Mouse (Mus musculus): ENCODE data around the gene Dedd.

Gene Dedd

GRCm38 (mm10) chr1:171360253-171360652, 31.3 kb downstream of the Dedd start:
- DNase-seq (ENCODE audit: low read depth, low spot score): no peak

- DNase-seq (ENCODE audit: low read depth, low spot score): peak; percentile 91
Measured at GRCm38 (mm10) chr1:171360656-171361055, 31.7 kb downstream of the Dedd start, which contains the start of gene Klhdc9. Gene Klhdc9 (minus strand): TSS chr1:171360798.

- peak; percentile 83 for DNase-seq (ENCODE audit: low read depth, low spot score)
Measured at GRCm38 (mm10) chr1:171361106-171362103, 32.5 kb downstream of the Dedd start.

GRCm38 (mm10) chr1:171365934-171366333, 37.0 kb downstream of the Dedd start:
- DNase-seq (ENCODE audit: low read depth, low spot score): no peak

GRCm38 (mm10) chr1:171369845-171370556, 41.1 kb downstream of the Dedd start, which contains the start of gene Nectin4:
Gene Nectin4 (plus strand): TSS chr1:171370099.
- no peak for DNase-seq (ENCODE audit: low read depth, low spot score)

GRCm38 (mm10) chr1:171372880-171373279, 43.9 kb downstream of the Dedd start:
- no peak for DNase-seq (ENCODE audit: low read depth, low spot score)

- no peak for DNase-seq (ENCODE audit: low read depth, low spot score)
Measured at GRCm38 (mm10) chr1:171373946-171374345, 45.0 kb downstream of the Dedd start.

GRCm38 (mm10) chr1:171375646-171376097, 46.7 kb downstream of the Dedd start:
- DNase-seq (ENCODE audit: low read depth, low spot score): no peak

- DNase-seq (ENCODE audit: low read depth, low spot score): no peak
Measured at GRCm38 (mm10) chr1:171378298-171378697, 49.4 kb downstream of the Dedd start.

GRCm38 (mm10) chr1:171379935-171380599, 51.1 kb downstream of the Dedd start:
- DNase-seq (ENCODE audit: low read depth, low spot score): peak; percentile 73

- no peak for DNase-seq (ENCODE audit: low read depth, low spot score)
Measured at GRCm38 (mm10) chr1:171382096-171382620, 53.2 kb downstream of the Dedd start.

GRCm38 (mm10) chr1:171384361-171384760, 55.4 kb downstream of the Dedd start:
- no peak for DNase-seq (ENCODE audit: low read depth, low spot score)

- no peak for DNase-seq (ENCODE audit: low read depth, low spot score)
Measured at GRCm38 (mm10) chr1:171385171-171385570, 56.2 kb downstream of the Dedd start.

- DNase-seq (ENCODE audit: low read depth, low spot score): peak; percentile 51
Measured at GRCm38 (mm10) chr1:171387099-171387498, 58.2 kb downstream of the Dedd start.

GRCm38 (mm10) chr1:171388376-171389102, 59.6 kb downstream of the Dedd start, which contains the start of gene Arhgap30:
Gene Arhgap30 (plus strand): TSS chr1:171388954.
- peak; percentile 97 for DNase-seq (ENCODE audit: low read depth, low spot score)

GRCm38 (mm10) chr1:171390101-171390500, 61.2 kb downstream of the Dedd start:
- DNase-seq (ENCODE audit: low read depth, low spot score): peak; percentile 90

Measured in CD4-positive helper T cell, adult 2 months (primary cell).